Mouse (Mus musculus) hindbrain, embryonic 11.5 days (tissue): Measurements from ENCODE around the gene Pax5. TPM values are rescaled to one million over a fixed set of nuclear protein-coding genes. Genes with fewer than 3 reads are reported as not detected.

Source experiments
- ATAC-seq: fragments of 200-750 bp; cut with Nextera tagmentation; 2 replicates; pipeline ENCODE4 v1.8.0; 2017; ENCODE audit warnings: mild to moderate bottlenecking, moderate TSS enrichment, moderate library complexity; ENCODE audit not compliant: low FRiP score
- DNase-seq: peaks from one replicate; pipeline ENCODE4 v3.0.0-alpha.2; 2015; ENCODE audit warnings: low spot score
- H3K27ac ChIP-seq: fragments of 300-500 bp; sonication (generic); 2 replicates; pipeline ENCODE4 v1.5.1; 2014; ENCODE audit warnings: mild to moderate bottlenecking, low read depth, low read length
- H3K27me3 ChIP-seq: fragments of 300-500 bp; sonication (generic); 2 replicates; pipeline ENCODE4 v1.6.1; 2014; ENCODE audit warnings: mild to moderate bottlenecking, low read length, moderate library complexity, mixed read lengths; ENCODE audit not compliant: control insufficient read depth, insufficient read depth
- H3K36me3 ChIP-seq: fragments of 300-500 bp; sonication (generic); 2 replicates; pipeline ENCODE4 v1.6.1; 2014; ENCODE audit warnings: mild to moderate bottlenecking, low read length, moderate library complexity, mixed read lengths; ENCODE audit not compliant: control insufficient read depth, insufficient read depth
- H3K4me1 ChIP-seq: fragments of 300-500 bp; sonication (generic); replicated peaks from 2 replicates; pipeline ENCODE4 v1.6.1; 2014; ENCODE audit warnings: low read length, mixed read lengths; ENCODE audit not compliant: control insufficient read depth, insufficient read depth
- H3K4me2 ChIP-seq: fragments of 300-500 bp; sonication (generic); replicated peaks from 2 replicates; pipeline ENCODE4 v1.6.1; 2014; ENCODE audit warnings: mild to moderate bottlenecking, low read depth, low read length
- H3K4me3 ChIP-seq: fragments of 300-500 bp; sonication (generic); 2 replicates; pipeline ENCODE4 v1.5.1; 2014; ENCODE audit warnings: low read depth, low read length
- H3K9ac ChIP-seq: fragments of 300-500 bp; sonication (generic); 2 replicates; pipeline ENCODE4 v1.6.1; 2014; ENCODE audit warnings: low read depth, low read length
- H3K9me3 ChIP-seq: fragments of 300-500 bp; sonication (generic); 2 replicates; pipeline ENCODE4 v1.6.1; 2016; ENCODE audit warnings: low read length; ENCODE audit not compliant: control insufficient read depth
- WGBS: fragments of 180-500 bp; shearing (Covaris S2); extraction: QIAGEN DNeasy Blood & Tissue Kit; methylation state at CpG from one replicate; pipeline ENCODE4 v1.1.7; 2014; 5-methylcytosine and 5-hydroxymethylcytosine counted together
- polyA plus RNA-seq: library from polyadenylated mRNA; unstranded; fragments of >200 nt; fragmentation: Nextera tagmentation; extraction: Ambion mirVana; gene quantifications from 2 replicates; pipeline ENCODE4 v1.2.1, GENCODE M21; 2014

The Pax5 gene
- polyA plus RNA-seq, 1 experiment from 2014 or later, result 4.8 TPM

DNA sequence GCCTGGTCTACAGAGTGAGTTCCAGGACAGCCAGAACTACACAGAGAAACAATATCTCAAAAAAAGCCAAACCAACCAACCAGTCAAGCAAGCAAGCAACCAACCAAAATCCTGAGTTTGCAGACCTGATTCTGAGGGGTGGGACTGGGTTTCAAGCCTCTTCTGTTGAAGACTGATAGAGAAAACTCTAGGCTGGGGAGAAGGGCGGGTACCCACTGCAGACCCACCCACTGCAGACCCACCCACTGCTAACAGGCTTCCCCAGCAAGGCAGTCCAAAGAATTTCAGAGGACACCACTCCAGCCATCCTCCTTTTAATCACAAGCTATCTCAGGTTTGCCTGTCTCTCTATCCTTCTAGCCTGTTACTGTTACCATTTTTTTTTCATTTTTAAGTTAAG, 165.8 kb downstream of the Pax5 start:
- DNase-seq, result no peak
- H3K9ac ChIP-seq, result no peak overlapping the region
- H3K27ac ChIP-seq, result no peak overlapping the region
- no peaks in the 10 kb centered on the region for H3K4me1 ChIP-seq
- H3K4me2 ChIP-seq, result no peak overlapping the region
- 85% methylated on average over 1 of the region's 1 CpGs for WGBS
- no peak for ATAC-seq
- no peaks in the 10 kb centered on the region for H3K27me3 ChIP-seq
- no peak overlapping the region for H3K4me3 ChIP-seq
- H3K9me3 ChIP-seq, result no peaks in the 10 kb centered on the region
- no peaks in the 10 kb centered on the region for H3K36me3 ChIP-seq

DNA sequence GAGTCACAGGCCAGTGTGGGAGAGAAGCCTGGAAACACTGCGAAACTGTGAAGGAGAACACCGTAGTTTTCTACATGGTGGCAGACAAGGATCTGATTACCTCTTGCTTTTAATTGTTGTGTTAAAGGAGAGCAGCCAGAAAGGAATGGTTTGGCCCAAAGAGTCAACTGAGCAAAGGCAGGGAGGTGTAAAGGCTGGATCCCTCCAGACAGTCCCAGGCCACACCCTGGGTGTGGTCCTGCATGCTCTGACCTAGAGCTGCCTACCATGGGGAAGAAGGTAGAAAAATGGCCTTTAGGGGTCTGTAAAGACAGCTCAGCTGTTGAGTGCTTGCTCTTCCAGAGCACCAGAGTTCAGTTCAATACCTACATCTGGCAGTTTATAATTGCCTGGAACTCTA, 166.4 kb downstream of the Pax5 start:
- Histone ChIP-seq H3K4me2 (no peak overlapping the region), H3K4me3 (no peak overlapping the region), H3K4me1 (no peaks in the 10 kb centered on the region), H3K27ac (no peak overlapping the region), H3K27me3 (no peaks in the 10 kb centered on the region), H3K36me3 (no peaks in the 10 kb centered on the region), H3K9ac (no peak overlapping the region), H3K9me3 (no peaks in the 10 kb centered on the region)
- no peak for DNase-seq
- ATAC-seq, result no peak
- WGBS, result 94% methylated on average over 2 of the region's 2 CpGs

GRCm38 (mm10) chr4:44542101-44542500, 168.2 kb downstream of the Pax5 start:
- Histone ChIP-seq H3K4me1 (no peaks in the 10 kb centered on the region), H3K27me3 (no peaks in the 10 kb centered on the region), H3K27ac (no peak overlapping the region), H3K9ac (no peak overlapping the region), H3K4me3 (no peak overlapping the region), H3K36me3 (no peaks in the 10 kb centered on the region), H3K9me3 (no peaks in the 10 kb centered on the region), H3K4me2 (no peak overlapping the region)
- no peak for ATAC-seq
- 79% methylated on average over 3 of the region's 3 CpGs for WGBS
- no peak for DNase-seq

GRCm38 (mm10) chr4:44538488-44538887, 171.8 kb downstream of the Pax5 start:
- 33% methylated on average over 5 of the region's 5 CpGs for WGBS
- peak; percentile 64; the same call in 1 of the 2 replicates for ATAC-seq

DNA sequence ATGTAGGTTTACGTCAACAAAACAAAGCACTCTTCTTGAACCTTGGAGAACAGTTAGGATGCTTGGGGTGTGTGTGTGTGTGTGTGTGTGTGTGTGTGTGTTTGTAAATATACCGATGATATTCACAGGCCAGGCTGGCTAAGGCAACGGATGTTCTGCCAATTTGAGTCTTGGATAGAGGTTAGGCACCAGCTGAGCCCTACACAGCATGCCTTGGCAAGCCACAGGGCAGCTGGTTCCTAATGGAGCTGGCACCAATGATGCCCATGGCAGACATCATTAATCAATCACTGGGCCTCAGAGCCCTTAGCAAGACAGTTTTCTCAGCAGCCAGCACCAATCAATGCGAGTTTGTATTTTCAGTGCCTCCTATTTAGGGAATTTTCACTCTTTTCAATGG, 173.5 kb downstream of the Pax5 start:
- Histone ChIP-seq H3K27me3 (no peaks in the 10 kb centered on the region), H3K4me3 (no peak overlapping the region), H3K4me2 (no peak overlapping the region), H3K36me3 (no peaks in the 10 kb centered on the region), H3K9ac (no peak overlapping the region), H3K27ac (no peak overlapping the region), H3K4me1 (no peaks in the 10 kb centered on the region), H3K9me3 (no peaks in the 10 kb centered on the region)
- ATAC-seq, result no peak
- 90% methylated on average over 4 of the region's 4 CpGs for WGBS
- no peak for DNase-seq

More at GRCm38 (mm10) chr4:44538488-44538887, 171.8 kb downstream of the Pax5 start:
- Histone ChIP-seq H3K4me3 (no peak overlapping the region), H3K27me3 (no peaks in the 10 kb centered on the region), H3K27ac (no peak overlapping the region), H3K9me3 (no peaks in the 10 kb centered on the region), H3K9ac (no peak overlapping the region), H3K36me3 (no peaks in the 10 kb centered on the region), H3K4me2 (no peak overlapping the region), H3K4me1 (no peaks in the 10 kb centered on the region)
- DNase-seq, result no peak

DNA sequence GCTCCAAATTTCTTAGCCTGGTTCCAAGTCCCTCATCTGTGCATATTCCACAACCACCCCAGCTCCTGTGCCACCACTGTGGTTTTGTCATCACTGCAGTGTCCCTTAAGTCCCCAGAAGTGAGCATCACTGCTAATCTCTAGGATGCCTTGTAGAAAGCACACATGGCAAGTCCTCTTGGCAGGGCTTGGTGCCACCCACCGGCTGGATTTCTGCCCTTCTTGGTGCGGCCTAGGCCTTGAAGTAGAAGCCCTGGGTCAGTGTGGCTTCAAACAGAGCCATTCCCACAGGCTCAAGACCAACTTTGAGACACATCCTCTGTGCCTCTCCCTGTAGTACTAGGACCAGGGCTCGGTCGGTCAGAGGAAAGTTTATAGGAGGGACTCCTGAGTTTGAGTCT, 174.6 kb downstream of the Pax5 start:
- H3K9me3 ChIP-seq, result no peaks in the 10 kb centered on the region
- no peak for ATAC-seq
- DNase-seq, result no peak
- no peak overlapping the region for H3K4me2 ChIP-seq
- no peak overlapping the region for H3K9ac ChIP-seq
- WGBS, result 90% methylated on average over 4 of the region's 4 CpGs
- H3K4me3 ChIP-seq, result no peak overlapping the region
- H3K4me1 ChIP-seq, result no peaks in the 10 kb centered on the region
- H3K27me3 ChIP-seq, result no peaks in the 10 kb centered on the region
- H3K27ac ChIP-seq, result no peak overlapping the region
- H3K36me3 ChIP-seq, result no peaks in the 10 kb centered on the region

GRCm38 (mm10) chr4:44533286-44533685, 177.0 kb downstream of the Pax5 start:
- WGBS, result 69% methylated on average over 5 of the region's 5 CpGs
- Histone ChIP-seq H3K4me1 (no peaks in the 10 kb centered on the region), H3K4me2 (no peak overlapping the region), H3K36me3 (no peaks in the 10 kb centered on the region), H3K27ac (no peak overlapping the region), H3K4me3 (no peak overlapping the region), H3K9me3 (no peaks in the 10 kb centered on the region), H3K27me3 (no peaks in the 10 kb centered on the region), H3K9ac (no peak overlapping the region)
- no peak for ATAC-seq
- no peak for DNase-seq

- H3K27me3 ChIP-seq, result no peaks in the 10 kb centered on the region
- H3K9me3 ChIP-seq, result no peaks in the 10 kb centered on the region
- ATAC-seq (no peak), DNase-seq (no peak)
- 76% methylated on average over 5 of the region's 5 CpGs for WGBS
- H3K27ac ChIP-seq, result no peak overlapping the region
- H3K4me3 ChIP-seq, result no peak overlapping the region
- H3K4me1 ChIP-seq, result no peaks in the 10 kb centered on the region
- no peak overlapping the region for H3K4me2 ChIP-seq
- no peak overlapping the region for H3K9ac ChIP-seq
- H3K36me3 ChIP-seq, result no peaks in the 10 kb centered on the region
Observed at GRCm38 (mm10) chr4:44532731-44533130, 177.6 kb downstream of the Pax5 start.

GRCm38 (mm10) chr4:44525336-44525735, 185.0 kb downstream of the Pax5 start:
- Histone ChIP-seq H3K4me2 (no peak overlapping the region), H3K36me3 (no peaks in the 10 kb centered on the region), H3K27ac (no peak overlapping the region), H3K27me3 (no peaks in the 10 kb centered on the region), H3K9me3 (no peaks in the 10 kb centered on the region), H3K4me3 (no peak overlapping the region), H3K9ac (no peak overlapping the region), H3K4me1 (0 out of 2 replicates have a peak, but pooled peaks cover 3% of the 10 kb centered on the region)
- ATAC-seq, result no peak
- no peak for DNase-seq
- WGBS, result 77% methylated on average over 3 of the region's 3 CpGs
